Mouse (Mus musculus): ENCODE data around the gene Map6. TPM values are rescaled to one million over a fixed set of nuclear protein-coding genes. Genes with fewer than 3 reads are reported as not detected.

Map6 gene
- polyA plus RNA-seq, 1 experiment from 2014 or later, result 1.7 TPM

DNA sequence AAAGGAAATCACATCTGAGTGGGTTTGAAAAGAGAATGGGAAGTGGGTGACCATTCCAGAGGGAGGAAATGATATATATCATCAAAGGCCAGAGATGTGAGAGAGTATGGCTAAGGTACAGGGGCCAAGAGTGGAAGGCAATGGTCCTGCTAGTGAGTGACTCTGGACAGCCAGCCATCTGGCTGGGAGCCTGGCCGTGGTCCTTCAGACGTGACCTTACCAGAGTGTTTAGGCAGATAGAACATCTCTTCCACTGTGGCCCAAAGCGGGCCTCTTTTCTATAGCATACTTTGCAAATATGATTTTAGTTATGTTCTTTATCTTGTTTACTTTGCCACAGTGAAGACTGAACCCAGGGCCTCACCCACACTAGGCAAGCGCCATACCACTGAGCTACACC lies 38.4 kb downstream of the Map6 start:
- Histone ChIP-seq H3K9me3 (ENCODE audit: low read length) (no peaks in the 10 kb centered on the region), H3K4me2 (replicated peaks; ENCODE audit: low read depth, low read length) (no peak overlapping the region), H3K27me3 (ENCODE audit: insufficient read depth, low read length) (no peaks in the 10 kb centered on the region), H3K36me3 (ENCODE audit: insufficient read depth, low read length) (no peaks in the 10 kb centered on the region), H3K9ac (replicated peaks; ENCODE audit: low read length) (no peak overlapping the region), H3K4me3 (ENCODE audit: low read length) (no peak overlapping the region), H3K4me1 (ENCODE audit: insufficient read depth, low read length) (peaks cover 18% of the 10 kb centered on the region), H3K27ac (ENCODE audit: low read length) (no peak overlapping the region)
- no peak for ATAC-seq (ENCODE audit: low FRiP score, low TSS enrichment)
- WGBS, result 79% methylated on average over 4 of the region's 4 CpGs

- ATAC-seq (ENCODE audit: low FRiP score, low TSS enrichment), result peak; percentile 81
- Histone ChIP-seq H3K4me1 (ENCODE audit: insufficient read depth, low read length) (peaks cover 20% of the 10 kb centered on the region), H3K9ac (replicated peaks; ENCODE audit: low read length) (no peak overlapping the region), H3K4me3 (ENCODE audit: low read length) (no peak overlapping the region), H3K27me3 (ENCODE audit: insufficient read depth, low read length) (no peaks in the 10 kb centered on the region), H3K4me2 (replicated peaks; ENCODE audit: low read depth, low read length) (no peak overlapping the region), H3K27ac (ENCODE audit: low read length) (no peak overlapping the region), H3K9me3 (ENCODE audit: low read length) (no peaks in the 10 kb centered on the region), H3K36me3 (ENCODE audit: insufficient read depth, low read length) (no peaks in the 10 kb centered on the region)
- 38% methylated on average over 3 of the region's 3 CpGs for WGBS
These were observed 39.4 kb downstream of the Map6 start for GRCm38 (mm10) chr7:99306640-99307039.

DNA sequence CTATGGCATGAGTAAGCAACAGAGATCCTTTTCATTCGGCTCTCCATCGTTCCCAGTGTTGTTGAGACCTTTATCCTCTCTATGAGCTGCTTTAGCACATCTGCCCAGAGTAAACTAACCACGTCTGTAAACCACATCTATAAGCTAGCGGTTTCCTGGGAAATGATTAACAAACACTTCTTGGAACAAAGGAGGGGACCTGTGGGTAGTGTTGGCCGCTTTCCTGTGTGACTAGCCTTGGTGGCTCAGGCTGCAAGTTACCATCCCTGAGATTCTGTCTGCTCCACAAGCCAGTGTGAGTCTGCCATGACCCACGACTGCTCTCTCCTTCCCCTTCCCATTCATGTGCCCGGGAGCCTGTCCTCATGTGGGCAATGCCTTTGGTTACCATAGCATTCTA lies 44.2 kb downstream of the Map6 start:
- no peak overlapping the region for H3K27ac ChIP-seq (ENCODE audit: low read length)
- WGBS, result 56% methylated on average over 7 of the region's 7 CpGs
- H3K27me3 ChIP-seq (ENCODE audit: insufficient read depth, low read length), result no peaks in the 10 kb centered on the region
- no peak overlapping the region for H3K9ac ChIP-seq (replicated peaks; ENCODE audit: low read length)
- no peak overlapping the region for H3K4me3 ChIP-seq (ENCODE audit: low read length)
- ATAC-seq (ENCODE audit: low FRiP score, low TSS enrichment), result peak; percentile 35; the same call in 1 of the 2 replicates
- no peak overlapping the region for H3K4me2 ChIP-seq (replicated peaks; ENCODE audit: low read depth, low read length)
- H3K4me1 ChIP-seq (ENCODE audit: insufficient read depth, low read length), result peaks cover 19% of the 10 kb centered on the region
- no peaks in the 10 kb centered on the region for H3K9me3 ChIP-seq (ENCODE audit: low read length)
- no peaks in the 10 kb centered on the region for H3K36me3 ChIP-seq (ENCODE audit: insufficient read depth, low read length)

- peaks cover 13% of the 10 kb centered on the region; the same call in 1 of the 2 replicates for H3K4me1 ChIP-seq (ENCODE audit: insufficient read depth, low read length)
- H3K27me3 ChIP-seq (ENCODE audit: insufficient read depth, low read length), result no peaks in the 10 kb centered on the region
- H3K9ac ChIP-seq (replicated peaks; ENCODE audit: low read length), result no peak overlapping the region
- H3K9me3 ChIP-seq (ENCODE audit: low read length), result no peaks in the 10 kb centered on the region
- WGBS, result 53% methylated on average over 4 of the region's 4 CpGs
- ATAC-seq (ENCODE audit: low FRiP score, low TSS enrichment), result no peak
- no peak overlapping the region for H3K4me2 ChIP-seq (replicated peaks; ENCODE audit: low read depth, low read length)
- no peaks in the 10 kb centered on the region for H3K36me3 ChIP-seq (ENCODE audit: insufficient read depth, low read length)
- H3K4me3 ChIP-seq (ENCODE audit: low read length), result no peak overlapping the region
- no peak overlapping the region for H3K27ac ChIP-seq (ENCODE audit: low read length)
These were observed 44.8 kb downstream of the Map6 start for GRCm38 (mm10) chr7:99312058-99312457.

DNA sequence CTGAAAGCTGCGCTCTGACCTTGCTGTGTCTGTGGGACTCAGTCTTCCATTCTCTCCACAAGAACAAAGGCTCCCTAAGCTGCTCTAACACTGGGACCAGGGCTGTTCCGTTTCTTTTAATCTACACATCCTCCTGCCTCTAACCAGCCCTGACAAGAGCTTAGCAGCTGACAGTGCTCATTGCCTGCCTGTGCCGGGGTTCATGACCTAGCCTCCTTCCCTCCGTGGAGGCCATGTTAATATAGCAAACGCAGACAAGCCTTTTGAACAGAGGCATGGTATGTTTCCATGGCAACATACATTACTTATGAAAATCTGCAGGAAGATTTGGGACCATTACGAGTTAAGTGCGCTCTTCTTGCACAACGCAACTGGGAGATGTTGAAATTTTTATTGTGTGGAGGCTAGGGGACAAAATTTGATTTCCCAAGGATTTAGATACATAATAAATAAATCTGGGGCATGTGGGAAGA lies 45.5 kb downstream of the Map6 start:
- H3K4me2 ChIP-seq (replicated peaks; ENCODE audit: low read depth, low read length), result no peak overlapping the region
- 47% methylated on average over 8 of the region's 8 CpGs for WGBS
- H3K27me3 ChIP-seq (ENCODE audit: insufficient read depth, low read length), result no peaks in the 10 kb centered on the region
- H3K36me3 ChIP-seq (ENCODE audit: insufficient read depth, low read length), result no peaks in the 10 kb centered on the region
- H3K4me1 ChIP-seq (ENCODE audit: insufficient read depth, low read length), result peaks cover 9% of the 10 kb centered on the region; the same call in 1 of the 2 replicates
- H3K4me3 ChIP-seq (ENCODE audit: low read length), result no peak overlapping the region
- peak; percentile 62; the same call in 1 of the 2 replicates for ATAC-seq (ENCODE audit: low FRiP score, low TSS enrichment)
- no peaks in the 10 kb centered on the region for H3K9me3 ChIP-seq (ENCODE audit: low read length)
- H3K27ac ChIP-seq (ENCODE audit: low read length), result no peak overlapping the region
- H3K9ac ChIP-seq (replicated peaks; ENCODE audit: low read length), result no peak overlapping the region

DNA sequence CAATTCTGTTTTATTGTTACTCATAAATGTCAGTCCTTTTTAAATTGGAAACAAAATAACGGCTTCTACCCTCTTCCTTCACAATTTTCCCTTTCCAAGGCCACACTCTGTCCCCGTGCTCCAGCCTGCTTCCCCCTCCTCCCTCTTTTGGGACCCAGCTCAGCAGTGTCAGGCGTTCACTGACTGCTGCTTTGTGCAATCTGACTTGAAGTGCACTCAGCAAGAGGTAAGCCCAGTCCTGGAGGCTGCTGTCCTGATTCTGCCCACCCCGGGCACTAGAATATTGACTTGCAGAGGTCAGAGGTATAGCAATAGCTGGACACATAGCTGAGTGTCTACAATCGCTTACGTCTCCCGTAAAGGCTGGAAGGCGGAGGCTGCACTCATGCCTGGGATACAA lies 46.0 kb downstream of the Map6 start:
- no peak for ATAC-seq (ENCODE audit: low FRiP score, low TSS enrichment)
- Histone ChIP-seq H3K9ac (replicated peaks; ENCODE audit: low read length) (no peak overlapping the region), H3K4me2 (replicated peaks; ENCODE audit: low read depth, low read length) (no peak overlapping the region), H3K4me1 (ENCODE audit: insufficient read depth, low read length) (peaks cover 7% of the 10 kb centered on the region; the same call in 1 of the 2 replicates), H3K27me3 (ENCODE audit: insufficient read depth, low read length) (no peaks in the 10 kb centered on the region), H3K4me3 (ENCODE audit: low read length) (no peak overlapping the region), H3K36me3 (ENCODE audit: insufficient read depth, low read length) (no peaks in the 10 kb centered on the region), H3K27ac (ENCODE audit: low read length) (no peak overlapping the region), H3K9me3 (ENCODE audit: low read length) (no peaks in the 10 kb centered on the region)
- 62% methylated on average over 8 of the region's 8 CpGs for WGBS

DNA sequence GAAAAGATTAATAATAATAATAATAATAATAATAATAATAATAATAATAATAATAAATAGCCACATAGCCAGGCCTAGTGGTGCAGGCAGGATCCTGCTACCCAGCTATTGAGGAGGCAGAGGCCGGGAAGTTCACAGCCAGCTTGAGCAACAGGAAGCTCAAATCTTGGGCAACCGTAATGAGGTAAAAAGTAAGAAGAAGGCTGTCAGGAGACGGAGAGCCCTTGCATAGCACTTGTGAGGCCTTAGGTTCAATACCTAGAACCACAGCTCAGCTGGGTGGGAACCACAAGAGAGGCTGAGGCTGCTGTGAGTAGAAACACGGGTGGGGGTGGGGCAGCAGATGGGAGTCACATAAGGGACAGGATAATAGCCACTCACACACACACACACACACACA lies 47.3 kb downstream of the Map6 start:
- no peak overlapping the region for H3K4me3 ChIP-seq (ENCODE audit: low read length)
- no peak overlapping the region for H3K27ac ChIP-seq (ENCODE audit: low read length)
- no peaks in the 10 kb centered on the region for H3K9me3 ChIP-seq (ENCODE audit: low read length)
- no peak overlapping the region for H3K9ac ChIP-seq (replicated peaks; ENCODE audit: low read length)
- H3K4me1 ChIP-seq (ENCODE audit: insufficient read depth, low read length), result peaks cover 7% of the 10 kb centered on the region; the same call in 1 of the 2 replicates
- no peak for ATAC-seq (ENCODE audit: low FRiP score, low TSS enrichment)
- WGBS, result 76% methylated on average over 4 of the region's 4 CpGs
- no peaks in the 10 kb centered on the region for H3K36me3 ChIP-seq (ENCODE audit: insufficient read depth, low read length)
- H3K4me2 ChIP-seq (replicated peaks; ENCODE audit: low read depth, low read length), result no peak overlapping the region
- no peaks in the 10 kb centered on the region for H3K27me3 ChIP-seq (ENCODE audit: insufficient read depth, low read length)

GRCm38 (mm10) chr7:99316207-99316606 lies 49.0 kb downstream of the Map6 start:
- 55% methylated on average over 7 of the region's 7 CpGs for WGBS

DNA sequence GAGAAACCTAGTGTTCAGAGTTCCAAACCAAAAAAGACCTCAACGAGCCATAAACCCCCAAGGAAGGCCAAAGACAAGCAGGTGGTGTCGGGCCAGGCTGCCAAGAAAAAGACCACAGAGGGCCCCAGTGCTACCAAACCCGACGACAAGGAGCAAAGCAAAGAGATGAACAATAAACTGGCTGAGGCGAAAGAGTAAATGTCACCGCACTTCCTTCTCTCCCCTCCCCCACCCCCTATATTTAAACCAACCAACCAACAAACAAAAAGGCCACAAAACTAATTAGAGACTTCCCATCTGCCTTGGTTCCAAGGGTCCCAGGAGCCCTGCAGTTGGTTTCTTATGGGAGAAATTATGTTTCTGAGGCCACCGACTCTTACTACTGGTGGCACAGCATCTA lies 50.2 kb downstream of the Map6 start:
- whole genome bisulfite sequencing, result 58% methylated on average over 7 of the region's 7 CpGs
- no peak for ATAC-seq (ENCODE audit: low FRiP score, low TSS enrichment)
- peaks cover 10% of the 10 kb centered on the region for H3K4me1 ChIP-seq (ENCODE audit: insufficient read depth, low read length)
- no peaks in the 10 kb centered on the region for H3K36me3 ChIP-seq (ENCODE audit: insufficient read depth, low read length)
- H3K4me3 ChIP-seq (ENCODE audit: low read length), result no peak overlapping the region
- no peak overlapping the region for H3K27ac ChIP-seq (ENCODE audit: low read length)
- H3K9ac ChIP-seq (replicated peaks; ENCODE audit: low read length), result no peak overlapping the region
- H3K27me3 ChIP-seq (ENCODE audit: insufficient read depth, low read length), result no peaks in the 10 kb centered on the region
- H3K4me2 ChIP-seq (replicated peaks; ENCODE audit: low read depth, low read length), result no peak overlapping the region
- H3K9me3 ChIP-seq (ENCODE audit: low read length), result no peaks in the 10 kb centered on the region

More at GRCm38 (mm10) chr7:99316207-99316606, 49.0 kb downstream of the Map6 start:
- Histone ChIP-seq H3K27me3 (ENCODE audit: insufficient read depth, low read length) (no peaks in the 10 kb centered on the region), H3K9ac (replicated peaks; ENCODE audit: low read length) (no peak overlapping the region), H3K4me1 (ENCODE audit: insufficient read depth, low read length) (peaks cover 14% of the 10 kb centered on the region), H3K9me3 (ENCODE audit: low read length) (no peaks in the 10 kb centered on the region), H3K27ac (ENCODE audit: low read length) (no peak overlapping the region), H3K36me3 (ENCODE audit: insufficient read depth, low read length) (no peaks in the 10 kb centered on the region), H3K4me2 (replicated peaks; ENCODE audit: low read depth, low read length) (no peak overlapping the region), H3K4me3 (ENCODE audit: low read length) (no peak overlapping the region)
- no peak for ATAC-seq (ENCODE audit: low FRiP score, low TSS enrichment)

DNA sequence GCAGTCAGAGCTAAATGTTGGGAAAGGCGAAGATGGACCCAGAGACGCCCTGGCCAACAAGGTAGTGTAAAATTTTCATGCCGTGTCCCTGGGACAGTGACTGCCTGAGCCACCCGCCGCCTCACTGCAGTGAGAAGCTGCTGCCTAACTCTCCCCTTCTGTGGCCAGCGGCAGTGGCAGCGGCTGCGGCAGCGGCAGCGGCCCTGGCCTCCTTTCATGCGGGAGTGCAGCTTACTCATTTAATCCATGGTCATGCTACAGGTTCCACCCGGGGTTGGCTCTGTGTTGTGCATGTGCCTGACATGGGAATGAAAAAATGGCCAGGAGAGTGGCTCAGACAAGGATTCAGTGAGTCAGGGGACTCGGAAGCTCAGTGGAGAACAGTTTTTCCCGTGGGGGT lies 53.3 kb downstream of the Map6 start:
- H3K9me3 ChIP-seq (ENCODE audit: low read length), result no peaks in the 10 kb centered on the region
- no peak overlapping the region for H3K4me3 ChIP-seq (ENCODE audit: low read length)
- H3K27ac ChIP-seq (ENCODE audit: low read length), result no peak overlapping the region
- H3K27me3 ChIP-seq (ENCODE audit: insufficient read depth, low read length), result no peaks in the 10 kb centered on the region
- whole genome bisulfite sequencing, result 27% methylated on average over 14 of the region's 14 CpGs
- H3K4me1 ChIP-seq (ENCODE audit: insufficient read depth, low read length), result peaks cover 12% of the 10 kb centered on the region
- ATAC-seq (ENCODE audit: low FRiP score, low TSS enrichment), result no peak
- no peak overlapping the region for H3K9ac ChIP-seq (replicated peaks; ENCODE audit: low read length)
- no peaks in the 10 kb centered on the region for H3K36me3 ChIP-seq (ENCODE audit: insufficient read depth, low read length)
- H3K4me2 ChIP-seq (replicated peaks; ENCODE audit: low read depth, low read length), result no peak overlapping the region

Data from kidney, embryonic 16.5 days (tissue).